Mouse (Mus musculus) cerebellum, postnatal 25 days (tissue): Measurements from ENCODE around the gene Ttc5.
A peak's percentile ranks its signal among the peaks of the same experiment; 100 is the strongest.
"Not testable (repeated sequence)": the region's sequence is repeated elsewhere in the genome, so short reads cannot be mapped to it uniquely, and the experiment has no call there.

Experiments
- DNase-seq, 2 experiments: peaks; one replicate each; pipeline ENCODE4 v3.0.0; 2021; ENCODE audit warnings: mixed read lengths in 2 of 2

Gene Ttc5

GRCm38 (mm10) chr14:50785251-50785637 lies at the start of gene Ttc5:
Ttc5 (minus strand) TSS chr14:50785519.
- peak; percentile 91 to 94 for DNase-seq

GRCm38 (mm10) chr14:50834435-50834834 lies 49.1 kb upstream of the Ttc5 start:
- DNase-seq, result no peak

- DNase-seq, result peak; percentile 70 to 82
These were observed 48.6 kb upstream of the Ttc5 start for GRCm38 (mm10) chr14:50833964-50834363.

GRCm38 (mm10) chr14:50829878-50830277 lies 44.6 kb upstream of the Ttc5 start:
- no peak for DNase-seq

GRCm38 (mm10) chr14:50826579-50826978 lies 41.3 kb upstream of the Ttc5 start:
- no peak for DNase-seq

- no peak for DNase-seq
These were observed 38.9 kb upstream of the Ttc5 start for GRCm38 (mm10) chr14:50824219-50824618.

GRCm38 (mm10) chr14:50823240-50823639 lies 37.9 kb upstream of the Ttc5 start:
- no peak for DNase-seq

- no peak for DNase-seq
These were observed 27.7 kb upstream of the Ttc5 start for GRCm38 (mm10) chr14:50813060-50813459.

- peak; percentile 97 to 100 for DNase-seq
These were observed 22.3 kb upstream of the Ttc5 start, which contains the start of the genes Ccnb1ip1 and Parp2 for GRCm38 (mm10) chr14:50807487-50808072. Ccnb1ip1 (minus strand) TSS chr14:50807732. Parp2 (plus strand) TSS chr14:50807841.

- not testable (repeated sequence) for DNase-seq
These were observed 21.1 kb upstream of the Ttc5 start for GRCm38 (mm10) chr14:50806469-50806868.

- no peak for DNase-seq
These were observed 19.4 kb upstream of the Ttc5 start for GRCm38 (mm10) chr14:50804683-50805082.

- peak in 1 of 2 experiments; percentile 31 for DNase-seq
These were observed 17.7 kb upstream of the Ttc5 start for GRCm38 (mm10) chr14:50802843-50803562.

- DNase-seq, result no peak
These were observed 17.1 kb upstream of the Ttc5 start for GRCm38 (mm10) chr14:50802441-50802840.

- peak; percentile 44 to 55 for DNase-seq
These were observed 14.4 kb upstream of the Ttc5 start for GRCm38 (mm10) chr14:50799502-50800259.

- no peak for DNase-seq
These were observed 13.2 kb upstream of the Ttc5 start for GRCm38 (mm10) chr14:50798512-50798911.

GRCm38 (mm10) chr14:50796464-50796863 lies 11.1 kb upstream of the Ttc5 start:
- DNase-seq, result no peak

GRCm38 (mm10) chr14:50795965-50796364 lies 10.6 kb upstream of the Ttc5 start:
- DNase-seq, result no peak

GRCm38 (mm10) chr14:50795261-50795935 lies 10.1 kb upstream of the Ttc5 start:
- DNase-seq, result no peak

GRCm38 (mm10) chr14:50788157-50788556 lies 2.8 kb upstream of the Ttc5 start:
- DNase-seq, result no peak

GRCm38 (mm10) chr14:50784391-50785250 lies 698 bp downstream of the Ttc5 start:
- peak in 1 of 2 experiments; percentile 32 for DNase-seq

- DNase-seq, result no peak
These were observed 3.2 kb downstream of the Ttc5 start for GRCm38 (mm10) chr14:50782166-50782565.

- no peak for DNase-seq
These were observed 14.0 kb downstream of the Ttc5 start for GRCm38 (mm10) chr14:50771342-50771741.
